Mouse (Mus musculus) ES-Bruce4 (cell line): ENCODE measurements at regions not wholly inside any gene's neighbourhood (a gene's known extent, or its start where the extent isn't known, plus 50 kb on each side); places are given as distances from the start of the nearest gene placed in this dataset.

Experiments
- H3K27ac ChIP-seq: 2 replicates; pipeline ENCODE4 v1.5.1; 2012; ENCODE audit warnings: low read length, inconsistent platforms; ENCODE audit not compliant: insufficient read depth
- H3K27me3 ChIP-seq: 2 replicates; pipeline ENCODE4 v1.6.1; 2012; ENCODE audit warnings: mild to moderate bottlenecking, low read length, inconsistent platforms; ENCODE audit not compliant: control insufficient read depth, poor library complexity, insufficient read depth, severe bottlenecking
- H3K36me3 ChIP-seq: 2 replicates; pipeline ENCODE4 v1.6.1; 2012; ENCODE audit warnings: inconsistent platforms, mild to moderate bottlenecking, low read length, moderate library complexity; ENCODE audit not compliant: control insufficient read depth, poor library complexity, insufficient read depth, severe bottlenecking
- H3K4me1 ChIP-seq: one replicate; pipeline ENCODE4 v1.8.1; 2011; ENCODE audit warnings: low read length; ENCODE audit not compliant: control insufficient read depth, insufficient read depth
- H3K4me3 ChIP-seq: 2 replicates; pipeline ENCODE4 v1.5.1; 2011; ENCODE audit warnings: low read depth, mild to moderate bottlenecking, low read length
- H3K9ac ChIP-seq: 2 replicates; pipeline ENCODE4 v1.6.1; 2012; ENCODE audit warnings: low read depth, mild to moderate bottlenecking, inconsistent platforms; ENCODE audit not compliant: poor library complexity, severe bottlenecking
- H3K9me3 ChIP-seq: replicated peaks from 2 replicates; pipeline ENCODE4 v1.6.1; 2012; ENCODE audit warnings: mild to moderate bottlenecking, low read length, inconsistent platforms; ENCODE audit not compliant: control insufficient read depth, poor library complexity, insufficient read depth, severe bottlenecking
- CTCF ChIP-seq: IDR thresholded peaks from one replicate; pipeline ENCODE4 v1.8.1; 2011; ENCODE audit warnings: low read depth, low read length
- EP300 ChIP-seq: IDR thresholded peaks from 2 replicates; pipeline ENCODE4 v1.6.1; 2011; ENCODE audit warnings: low read depth, low read length; ENCODE audit not compliant: insufficient read depth
- POLR2A ChIP-seq: IDR thresholded peaks from one replicate; pipeline ENCODE4 v1.8.1; 2011; ENCODE audit warnings: low read length; ENCODE audit not compliant: insufficient read depth

DNA sequence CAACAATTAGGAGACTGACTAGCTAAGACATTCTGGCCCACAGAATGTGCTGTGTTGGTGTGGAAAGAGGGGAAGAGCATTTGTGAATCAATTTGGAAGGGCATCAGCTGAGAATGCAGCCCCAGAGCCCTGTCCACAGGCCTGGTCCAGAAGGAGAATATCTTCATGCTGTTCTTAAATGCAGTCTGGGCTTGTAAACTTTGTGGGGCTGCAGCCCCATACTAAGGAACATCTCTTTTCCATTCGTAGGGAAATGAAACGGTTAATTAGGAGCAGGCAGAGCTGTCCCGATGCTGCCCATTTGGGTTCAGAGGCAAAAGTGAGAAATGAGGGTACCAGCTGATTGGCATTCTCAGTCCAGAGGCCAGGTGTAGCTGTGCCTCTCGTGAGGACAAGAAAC, 304.0 kb downstream of the Maf start:
- Histone ChIP-seq H3K9ac (no peak overlapping the region), H3K27ac (no peak overlapping the region), H3K36me3 (no peaks in the 10 kb centered on the region), H3K9me3 (peaks cover 4% of the 10 kb centered on the region; the same call in 1 of the 2 replicates), H3K27me3 (no peaks in the 10 kb centered on the region; the same call in 1 of the 2 replicates), H3K4me3 (no peak overlapping the region), H3K4me1 (no peaks in the 10 kb centered on the region)
- TF ChIP-seq EP300, result no peak
- TF ChIP-seq POLR2A, result no peak
- no peak for TF ChIP-seq CTCF

DNA sequence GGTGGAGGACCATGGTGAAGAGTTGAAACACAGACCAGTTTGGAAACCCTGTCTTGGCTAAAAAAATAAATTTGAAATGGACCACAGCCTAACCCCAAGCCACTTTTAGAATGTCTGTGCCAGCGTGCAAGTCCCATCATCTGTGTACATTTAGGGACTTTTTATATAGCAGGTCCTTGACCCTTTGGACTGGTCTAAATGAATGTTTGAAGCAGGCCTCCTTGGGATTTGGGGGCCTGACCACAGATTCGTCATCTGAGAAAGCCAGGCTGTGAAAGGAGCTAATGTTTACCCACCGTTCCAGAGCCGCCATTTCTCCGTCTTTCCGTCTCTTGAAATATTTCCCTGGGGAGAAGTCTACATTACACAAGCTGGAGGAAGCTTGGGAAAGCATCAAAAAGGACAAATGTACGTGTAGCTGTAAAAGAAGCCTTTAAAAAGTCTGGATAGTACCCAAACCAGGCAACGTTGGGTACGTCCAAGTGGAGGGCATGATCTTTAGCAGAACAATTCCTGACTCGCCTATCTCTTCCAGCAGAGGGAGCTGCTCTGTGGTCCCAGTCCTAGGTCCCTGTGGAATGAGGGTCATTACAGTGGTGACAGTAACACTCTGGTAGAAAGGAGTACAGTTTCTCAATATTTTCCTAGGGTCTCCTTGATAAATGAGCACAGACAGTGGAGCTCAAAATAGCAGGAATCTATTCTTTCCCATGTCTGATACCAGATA, 305.0 kb downstream of the Maf start:
- Histone ChIP-seq H3K9ac (no peak overlapping the region), H3K27ac (no peak overlapping the region), H3K27me3 (no peaks in the 10 kb centered on the region; the same call in 1 of the 2 replicates), H3K4me3 (no peak overlapping the region), H3K4me1 (no peaks in the 10 kb centered on the region), H3K36me3 (no peaks in the 10 kb centered on the region), H3K9me3 (peaks cover 4% of the 10 kb centered on the region; the same call in 1 of the 2 replicates)
- TF ChIP-seq EP300, result no peak
- TF ChIP-seq POLR2A, result no peak
- peak; percentile 38 for TF ChIP-seq CTCF
